Mouse (Mus musculus) intestine, postnatal 0 days (tissue): ENCODE results near the gene Akr1d1. TPM values are rescaled to one million over a fixed set of nuclear protein-coding genes. Genes with fewer than 3 reads are reported as not detected.

Source experiments
- ATAC-seq: fragments of 200-750 bp; cut with Nextera tagmentation; 2 replicates; pipeline ENCODE4 v1.8.0; 2017; ENCODE audit warnings: mild to moderate bottlenecking, moderate TSS enrichment, moderate library complexity
- H3K27ac ChIP-seq: fragments of 300-500 bp; sonication (generic); 2 replicates; pipeline ENCODE4 v1.5.1; 2014; ENCODE audit warnings: mild to moderate bottlenecking, low read depth, low read length, moderate library complexity
- H3K27me3 ChIP-seq: fragments of 300-500 bp; sonication (generic); replicated peaks from 2 replicates; pipeline ENCODE4 v1.6.1; 2014; ENCODE audit warnings: low read length, mixed read lengths; ENCODE audit not compliant: control insufficient read depth, insufficient read depth
- H3K36me3 ChIP-seq: fragments of 300-500 bp; sonication (generic); 2 replicates; pipeline ENCODE4 v1.6.1; 2014; ENCODE audit warnings: mild to moderate bottlenecking, moderate library complexity; ENCODE audit not compliant: control insufficient read depth, insufficient read depth
- H3K4me1 ChIP-seq: fragments of 300-500 bp; sonication (generic); replicated peaks from 2 replicates; pipeline ENCODE4 v1.6.1; 2014; ENCODE audit warnings: antibody characterized with exemption, low read length, mixed read lengths; ENCODE audit not compliant: control insufficient read depth, insufficient read depth
- H3K4me2 ChIP-seq: fragments of 300-500 bp; sonication (generic); replicated peaks from 2 replicates; pipeline ENCODE4 v1.6.1; 2014; ENCODE audit warnings: low read depth, mild to moderate bottlenecking, moderate library complexity
- H3K4me3 ChIP-seq: fragments of 300-500 bp; sonication (generic); 2 replicates; pipeline ENCODE4 v1.5.1; 2014; ENCODE audit warnings: low read depth, low read length
- H3K9ac ChIP-seq: fragments of 300-500 bp; sonication (generic); 2 replicates; pipeline ENCODE4 v1.6.1; 2014; ENCODE audit warnings: mild to moderate bottlenecking, low read depth, low read length
- H3K9me3 ChIP-seq: fragments of 300-500 bp; sonication (generic); 2 replicates; pipeline ENCODE4 v1.6.1; 2016; ENCODE audit warnings: mixed run types; ENCODE audit not compliant: control insufficient read depth
- CTCF ChIP-seq: sonication (generic); IDR thresholded peaks from 2 replicates; pipeline ENCODE4 v1.5.1; 2016; ENCODE audit warnings: low read depth, mild to moderate bottlenecking, control low read depth, antibody characterized with exemption, moderate library complexity
- WGBS: fragments of 180-500 bp; shearing (Covaris S2); extraction: QIAGEN DNeasy Blood & Tissue Kit; methylation state at CpG from one replicate; pipeline ENCODE4 v1.1.7; 2014; 5-methylcytosine and 5-hydroxymethylcytosine counted together
- polyA plus RNA-seq: library from polyadenylated mRNA; unstranded; fragments of >200 nt; fragmentation: Nextera tagmentation; extraction: Ambion mirVana; gene quantifications from 2 replicates; pipeline ENCODE4 v1.2.1, GENCODE M21; 2015

The Akr1d1 gene
- polyA plus RNA-seq, 1 experiment from 2014 or later: 0.51 TPM

- H3K9me3 ChIP-seq: no peaks in the 10 kb centered on the region
- no peaks in the 10 kb centered on the region for H3K27me3 ChIP-seq
- H3K4me2 ChIP-seq: no peak overlapping the region
- H3K4me1 ChIP-seq: no peaks in the 10 kb centered on the region
- H3K9ac ChIP-seq: no peak overlapping the region
- WGBS: 89% methylated on average over 2 of the region's 2 CpGs
- H3K36me3 ChIP-seq: no peaks in the 10 kb centered on the region
- TF ChIP-seq CTCF: peak; percentile 66
- no peak for ATAC-seq
- no peak overlapping the region for H3K27ac ChIP-seq
- no peak overlapping the region for H3K4me3 ChIP-seq
Observed at GRCm38 (mm10) chr6:37552760-37553159, 22.8 kb downstream of the Akr1d1 start.

GRCm38 (mm10) chr6:37553926-37554325 is 24.0 kb downstream of the Akr1d1 start:
- H3K27ac ChIP-seq: no peak overlapping the region
- no peak overlapping the region for H3K9ac ChIP-seq
- no peaks in the 10 kb centered on the region for H3K9me3 ChIP-seq
- H3K36me3 ChIP-seq: no peaks in the 10 kb centered on the region
- no peak overlapping the region for H3K4me2 ChIP-seq
- H3K4me1 ChIP-seq: no peaks in the 10 kb centered on the region
- TF ChIP-seq CTCF: no peak
- no peaks in the 10 kb centered on the region for H3K27me3 ChIP-seq
- ATAC-seq: no peak
- WGBS: 69% methylated on average over 3 of the region's 3 CpGs
- no peak overlapping the region for H3K4me3 ChIP-seq

- Histone ChIP-seq H3K9ac (no peak overlapping the region), H3K4me1 (no peaks in the 10 kb centered on the region), H3K4me2 (no peak overlapping the region), H3K27ac (no peak overlapping the region), H3K36me3 (no peaks in the 10 kb centered on the region), H3K9me3 (no peaks in the 10 kb centered on the region), H3K27me3 (no peaks in the 10 kb centered on the region), H3K4me3 (no peak overlapping the region)
- no peak for TF ChIP-seq CTCF
- 90% methylated on average over 1 of the region's 1 CpGs for WGBS
- no peak for ATAC-seq
Observed at GRCm38 (mm10) chr6:37554327-37554726, 24.4 kb downstream of the Akr1d1 start.

DNA sequence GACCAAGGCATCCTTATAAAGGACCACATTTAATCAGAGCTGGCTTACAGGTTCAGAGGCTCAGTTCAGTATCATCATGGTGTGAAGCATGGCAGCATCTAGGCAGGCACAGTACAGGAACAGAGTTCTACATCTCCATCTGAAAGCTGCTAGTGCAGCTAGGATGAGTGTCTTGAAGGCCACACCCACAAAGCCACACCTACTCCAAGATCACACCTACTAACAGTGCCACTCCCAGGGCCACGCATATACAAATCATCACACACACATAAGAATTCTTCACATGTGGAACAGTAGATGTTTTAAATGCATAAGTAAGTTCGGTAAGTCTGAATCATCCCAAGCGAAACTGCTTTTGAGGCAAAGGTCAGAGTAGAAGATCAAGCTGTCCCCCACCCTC is 33.9 kb downstream of the Akr1d1 start:
- 84% methylated on average over 3 of the region's 3 CpGs for WGBS
- Histone ChIP-seq H3K9ac (no peak overlapping the region), H3K4me3 (no peak overlapping the region), H3K4me2 (no peak overlapping the region), H3K36me3 (no peaks in the 10 kb centered on the region), H3K4me1 (no peaks in the 10 kb centered on the region), H3K9me3 (no peaks in the 10 kb centered on the region), H3K27ac (no peak overlapping the region), H3K27me3 (no peaks in the 10 kb centered on the region)
- ATAC-seq: no peak
- TF ChIP-seq CTCF: no peak

DNA sequence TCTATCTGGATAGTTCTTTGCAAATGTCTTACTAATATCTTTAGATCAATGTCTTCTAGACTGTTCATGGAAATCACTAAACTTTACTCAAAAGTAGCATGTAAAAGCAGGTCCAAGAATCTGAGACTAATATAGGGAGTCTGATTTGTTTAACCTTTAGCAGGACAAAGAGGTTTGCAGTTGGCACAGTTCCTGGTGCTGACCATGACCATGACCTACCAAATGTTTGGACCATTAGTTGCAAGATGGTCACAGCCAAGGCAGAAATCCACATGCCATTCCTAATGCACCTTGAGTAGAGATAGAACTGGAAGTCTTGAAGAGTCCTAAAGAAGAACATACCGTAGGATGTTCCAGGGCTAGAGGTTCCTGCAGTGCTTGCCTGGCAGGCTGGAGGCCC is 37.4 kb downstream of the Akr1d1 start:
- Histone ChIP-seq H3K4me1 (no peaks in the 10 kb centered on the region), H3K27me3 (no peaks in the 10 kb centered on the region), H3K36me3 (no peaks in the 10 kb centered on the region), H3K9me3 (no peaks in the 10 kb centered on the region), H3K9ac (no peak overlapping the region), H3K4me3 (no peak overlapping the region), H3K27ac (no peak overlapping the region), H3K4me2 (no peak overlapping the region)
- TF ChIP-seq CTCF: no peak
- 97% methylated on average over 1 of the region's 1 CpGs for WGBS
- ATAC-seq: no peak

- WGBS: 34% methylated on average over 1 of the region's 1 CpGs
Observed at GRCm38 (mm10) chr6:37571939-37572338, 42.0 kb downstream of the Akr1d1 start.

DNA sequence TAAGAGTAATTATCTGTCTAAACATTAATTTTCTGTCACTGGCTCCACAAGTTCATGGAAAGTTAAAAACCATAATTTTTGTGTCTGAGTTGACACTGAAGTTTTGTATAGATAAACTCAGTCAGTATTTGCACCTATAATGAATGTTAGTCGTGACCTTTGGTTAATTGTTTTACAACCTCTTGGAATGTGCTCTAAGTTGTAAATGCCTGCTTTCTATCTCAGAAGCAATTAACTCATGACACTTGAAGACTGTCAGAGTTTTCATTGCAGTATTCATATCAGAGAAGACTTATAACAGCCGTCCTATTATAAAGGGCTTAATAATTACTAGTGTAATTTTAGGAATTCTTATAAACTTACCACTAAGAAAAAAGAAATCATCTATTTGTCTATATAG is 43.0 kb downstream of the Akr1d1 start:
- TF ChIP-seq CTCF: no peak
- no peak overlapping the region for H3K4me3 ChIP-seq
- no peaks in the 10 kb centered on the region for H3K36me3 ChIP-seq
- no peaks in the 10 kb centered on the region for H3K27me3 ChIP-seq
- no peaks in the 10 kb centered on the region for H3K4me1 ChIP-seq
- H3K4me2 ChIP-seq: no peak overlapping the region
- H3K9me3 ChIP-seq: no peaks in the 10 kb centered on the region
- WGBS: 11% methylated on average over 2 of the region's 2 CpGs
- no peak overlapping the region for H3K27ac ChIP-seq
- H3K9ac ChIP-seq: no peak overlapping the region
- ATAC-seq: peak; percentile 65; the same call in 1 of the 2 replicates

More at GRCm38 (mm10) chr6:37571939-37572338, 42.0 kb downstream of the Akr1d1 start:
- Histone ChIP-seq H3K4me3 (no peak overlapping the region), H3K9ac (no peak overlapping the region), H3K9me3 (no peaks in the 10 kb centered on the region), H3K36me3 (no peaks in the 10 kb centered on the region), H3K27ac (no peak overlapping the region), H3K27me3 (no peaks in the 10 kb centered on the region), H3K4me1 (no peaks in the 10 kb centered on the region), H3K4me2 (no peak overlapping the region)
- ATAC-seq: no peak
- TF ChIP-seq CTCF: no peak
